In the genomic region with DNA sequence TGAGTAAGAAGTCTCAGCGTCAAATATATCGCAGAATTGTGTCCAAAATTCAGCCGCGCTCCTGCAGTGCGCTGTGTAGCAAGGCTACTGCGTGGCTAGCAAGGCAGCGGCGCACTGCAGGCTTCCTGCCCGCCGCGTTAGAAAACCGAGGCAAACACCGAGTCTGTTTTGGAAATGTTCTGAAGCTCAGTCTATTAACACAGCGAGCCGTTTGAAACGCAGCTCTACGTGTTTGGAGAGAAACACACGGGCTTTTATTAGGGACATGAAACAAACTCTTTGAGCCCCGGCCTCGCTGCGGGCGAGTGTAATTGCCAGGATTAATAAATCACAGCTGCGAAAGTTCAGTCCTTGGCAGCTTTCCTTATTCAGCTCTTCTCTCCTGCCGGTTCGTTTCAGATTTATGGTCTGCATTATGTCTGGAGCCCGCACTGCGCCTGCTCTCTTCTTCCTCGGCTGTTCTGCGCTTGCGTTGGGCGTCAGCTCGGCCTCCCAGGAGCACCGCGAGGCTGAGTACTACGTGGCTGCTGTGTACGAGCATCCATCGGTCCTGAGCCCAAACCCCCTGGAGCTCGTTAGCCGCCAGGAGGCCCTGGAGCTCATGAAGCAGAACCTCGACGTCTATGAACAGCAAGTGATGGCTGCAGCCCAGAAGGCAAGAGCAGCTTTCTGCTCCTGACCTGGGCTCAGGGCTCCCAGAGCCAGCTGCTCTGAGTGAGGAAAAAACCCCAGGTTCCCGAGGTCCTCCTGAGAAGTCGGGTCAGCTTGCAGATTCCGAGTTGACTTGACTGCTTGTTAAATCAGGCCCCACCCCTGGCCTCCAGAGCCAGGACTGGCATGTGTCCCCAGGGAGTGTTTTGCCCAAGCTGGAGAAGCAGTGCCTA, we compare ENCODE assay signal across 8 mouse cellular contexts. TPM values are rescaled to one million over a fixed set of nuclear protein-coding genes. Genes with fewer than 3 reads are reported as not detected.
A peak's percentile ranks its signal among the peaks of the same experiment; 100 is the strongest.
DNase-seq lines count a peak whose midpoint lies in the region; ATAC-seq and TF ChIP-seq lines count a peak whose summit lies in the region.

No protein-coding gene starts in this region.

- peak overlapping the region; percentile 50 for H3K9ac ChIP-seq in neural tube, embryonic 15.5 days (replicated peaks)

- peak overlapping the region; percentile 97 for H3K27ac ChIP-seq in layer of hippocampus, adult 2 months
- peak overlapping the region; percentile 99 for H3K27ac ChIP-seq in neural tube, embryonic 15.5 days (replicated peaks)

- under 1% methylated on average over 44 of the region's 44 CpGs for WGBS in neural tube, embryonic 15.5 days

- peak; percentile 80 for DNase-seq in ES-CJ7 (ENCODE audit: low read depth, low spot score)
- peak; percentile 90 for DNase-seq in cerebellum, adult 9-10 months
- DNase-seq in layer of hippocampus, adult 2 months (ENCODE audit: low spot score in 2 of 2), result peak; percentile 86 to 92
- peak; percentile 88 to 90 for DNase-seq in lung, adult 18-20 months
- peak; percentile 76 for DNase-seq in testis, postnatal 14 days (ENCODE audit: low spot score)

- H3K4me2 ChIP-seq in neural tube, embryonic 15.5 days, result peak overlapping the region; percentile 61

- no peaks in the 10 kb centered on the region for H3K36me3 ChIP-seq in neural tube, embryonic 15.5 days

- no peaks in the 10 kb centered on the region for H3K9me3 ChIP-seq in neural tube, embryonic 15.5 days (replicated peaks)

- H3K4me1 ChIP-seq in neural tube, embryonic 15.5 days, result peaks cover 81% of the 10 kb centered on the region

- peak; percentile 58 for TF ChIP-seq CTCF in layer of hippocampus, adult 2 months (conservative IDR thresholded peaks at IDR 0.05)

- peak overlapping the region; percentile 62 for H3K4me3 ChIP-seq in layer of hippocampus, adult 2 months
- peak overlapping the region; percentile 37 for H3K4me3 ChIP-seq in neural tube, embryonic 15.5 days (replicated peaks)

- peak; percentile 86 for ATAC-seq in frontal cortex, adult (ENCODE audit: low TSS enrichment)
- ATAC-seq in hematopoietic stem cell, adult 5-6 weeks (replicated peaks in 1 of 2; ENCODE audit: insufficient read depth in 1 of 2, low FRiP score in 2 of 2, low TSS enrichment in 1 of 2, low read depth in 1 of 2, poor library complexity in 2 of 2, severe bottlenecking in 2 of 2), result peak; percentile 54 to 61
- peak; percentile 95 for ATAC-seq in neural tube, embryonic 15.5 days (ENCODE audit: low FRiP score)

- H3K27me3 ChIP-seq in neural tube, embryonic 15.5 days (replicated peaks), result no peaks in the 10 kb centered on the region

RNA-seq across cellular contexts. Expression of a gene that starts 20.8 kb away (rescaled TPM):
- total RNA-seq in hematopoietic stem cell, adult 5-6 weeks (2017), result 26.0 and 51.5 TPM in 2 replicates
- total RNA-seq in layer of hippocampus, adult 2 months (2021), result 1 to 10 TPM; 7.0 to 9.4 TPM
- 7.9 and 11.0 TPM in 2 replicates for polyA plus RNA-seq in neural tube, embryonic 15.5 days (2015; fragmentation: Nextera tagmentation; extraction: Ambion mirVana)

RNA-seq across cellular contexts. Expression of a gene that starts 21.1 kb away (rescaled TPM):
- 12.3 and 23.3 TPM in 2 replicates for total RNA-seq in hematopoietic stem cell, adult 5-6 weeks (2017)
- total RNA-seq in layer of hippocampus, adult 2 months (2021), result 1 to 10 TPM; 9.6 TPM
- 15.6 and 19.0 TPM in 2 replicates for polyA plus RNA-seq in neural tube, embryonic 15.5 days (2015; fragmentation: Nextera tagmentation; extraction: Ambion mirVana)

RNA-seq across cellular contexts. Expression of a gene that starts 21.2 kb away (rescaled TPM):
- total RNA-seq in hematopoietic stem cell, adult 5-6 weeks (2017), result not detected in 2 replicates
- under 1 TPM in 1 of 2 experiments, not detected in 1; 0.95 TPM for total RNA-seq in layer of hippocampus, adult 2 months (2021)
- 0.24 and 0.59 TPM in 2 replicates for polyA plus RNA-seq in neural tube, embryonic 15.5 days (2015; fragmentation: Nextera tagmentation; extraction: Ambion mirVana)

Comparison
In these comparisons a context has a peak if more than half of its experiments do, and no peak if none do; other contexts are left out.
1. Peak in every context shown above with its lines: DNase-seq, ATAC-seq, H3K4me3 ChIP-seq and H3K27ac ChIP-seq.